Mouse (Mus musculus) ES-Bruce4 (cell line): ENCODE measurements around the gene Sesn3. TPM values are rescaled to one million over a fixed set of nuclear protein-coding genes. Genes with fewer than 3 reads are reported as not detected.

ENCODE experiments used
- H3K27ac ChIP-seq: 2 replicates; pipeline ENCODE4 v1.5.1; 2012; ENCODE audit warnings: low read length, inconsistent platforms; ENCODE audit not compliant: insufficient read depth
- H3K27me3 ChIP-seq: 2 replicates; pipeline ENCODE4 v1.6.1; 2012; ENCODE audit warnings: mild to moderate bottlenecking, low read length, inconsistent platforms; ENCODE audit not compliant: control insufficient read depth, poor library complexity, insufficient read depth, severe bottlenecking
- H3K36me3 ChIP-seq: 2 replicates; pipeline ENCODE4 v1.6.1; 2012; ENCODE audit warnings: inconsistent platforms, mild to moderate bottlenecking, low read length, moderate library complexity; ENCODE audit not compliant: control insufficient read depth, poor library complexity, insufficient read depth, severe bottlenecking
- H3K4me1 ChIP-seq: one replicate; pipeline ENCODE4 v1.8.1; 2011; ENCODE audit warnings: low read length; ENCODE audit not compliant: control insufficient read depth, insufficient read depth
- H3K4me3 ChIP-seq: 2 replicates; pipeline ENCODE4 v1.5.1; 2011; ENCODE audit warnings: low read depth, mild to moderate bottlenecking, low read length
- H3K9ac ChIP-seq: 2 replicates; pipeline ENCODE4 v1.6.1; 2012; ENCODE audit warnings: low read depth, mild to moderate bottlenecking, inconsistent platforms; ENCODE audit not compliant: poor library complexity, severe bottlenecking
- H3K9me3 ChIP-seq: replicated peaks from 2 replicates; pipeline ENCODE4 v1.6.1; 2012; ENCODE audit warnings: mild to moderate bottlenecking, low read length, inconsistent platforms; ENCODE audit not compliant: control insufficient read depth, poor library complexity, insufficient read depth, severe bottlenecking
- CTCF ChIP-seq: IDR thresholded peaks from one replicate; pipeline ENCODE4 v1.8.1; 2011; ENCODE audit warnings: low read depth, low read length
- EP300 ChIP-seq: IDR thresholded peaks from 2 replicates; pipeline ENCODE4 v1.6.1; 2011; ENCODE audit warnings: low read depth, low read length; ENCODE audit not compliant: insufficient read depth
- POLR2A ChIP-seq: IDR thresholded peaks from one replicate; pipeline ENCODE4 v1.8.1; 2011; ENCODE audit warnings: low read length; ENCODE audit not compliant: insufficient read depth
- polyA plus RNA-seq: library from polyadenylated mRNA; stranded (reverse); fragments of >200 nt; gene quantifications from 2 replicates; pipeline ENCODE4 v1.2.4, GENCODE M21; 2011; ENCODE audit warnings: low read depth; ENCODE audit not compliant: missing spikeins, insufficient read depth, insufficient read length

Gene Sesn3
- polyA plus RNA-seq, 1 experiment, result 26.4 TPM

DNA sequence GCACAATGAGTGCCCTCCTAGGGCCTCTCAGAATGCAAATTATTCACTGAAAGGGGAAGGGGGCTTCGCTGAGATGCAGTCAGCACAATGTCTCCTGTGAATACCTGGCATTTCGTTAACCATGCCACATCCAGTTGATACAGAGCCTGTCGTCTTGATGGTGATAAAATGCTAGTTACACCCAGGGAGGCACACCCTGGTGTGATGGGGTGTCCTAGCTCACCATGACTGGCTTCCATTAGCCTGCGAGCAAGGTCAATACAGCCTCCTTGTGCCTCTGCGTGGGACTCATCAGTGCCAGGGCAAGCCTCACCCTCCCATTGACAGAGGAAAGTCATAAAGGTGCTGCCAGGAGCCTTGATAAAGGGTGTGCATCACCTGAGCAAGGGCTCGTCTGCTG, 80.0 kb downstream of the Sesn3 start:
- no peaks in the 10 kb centered on the region for H3K4me1 ChIP-seq
- no peak for TF ChIP-seq EP300
- no peak overlapping the region for H3K27ac ChIP-seq
- H3K9ac ChIP-seq, result no peak overlapping the region
- H3K36me3 ChIP-seq, result no peaks in the 10 kb centered on the region
- no peaks in the 10 kb centered on the region for H3K9me3 ChIP-seq
- no peak overlapping the region for H3K4me3 ChIP-seq
- no peaks in the 10 kb centered on the region for H3K27me3 ChIP-seq

DNA sequence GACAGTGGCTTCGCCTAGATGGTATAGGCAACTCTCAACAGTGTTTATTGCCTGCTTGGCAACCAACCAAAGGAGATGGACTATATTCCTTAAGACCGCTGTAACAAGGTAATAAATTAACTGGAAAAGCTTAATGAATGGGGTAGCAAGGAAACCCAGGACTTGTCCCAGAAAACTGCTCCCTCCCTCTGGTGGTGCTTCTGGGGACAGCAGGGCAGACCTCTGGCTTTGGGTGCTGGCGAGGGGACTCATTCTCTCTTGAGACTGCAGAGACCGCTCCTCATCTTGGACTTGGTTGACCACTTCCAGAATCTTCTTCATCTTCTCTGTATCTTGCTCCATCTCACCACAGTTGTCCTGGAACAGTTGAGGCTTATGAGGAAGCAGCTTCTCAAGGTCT, 82.2 kb downstream of the Sesn3 start:
- no peaks in the 10 kb centered on the region for H3K9me3 ChIP-seq
- no peak overlapping the region for H3K4me3 ChIP-seq
- TF ChIP-seq CTCF (peak; percentile 13), POLR2A (no peak)
- H3K27ac ChIP-seq, result no peak overlapping the region
- H3K36me3 ChIP-seq, result no peaks in the 10 kb centered on the region
- no peaks in the 10 kb centered on the region for H3K27me3 ChIP-seq
- H3K9ac ChIP-seq, result no peak overlapping the region
- H3K4me1 ChIP-seq, result no peaks in the 10 kb centered on the region

DNA sequence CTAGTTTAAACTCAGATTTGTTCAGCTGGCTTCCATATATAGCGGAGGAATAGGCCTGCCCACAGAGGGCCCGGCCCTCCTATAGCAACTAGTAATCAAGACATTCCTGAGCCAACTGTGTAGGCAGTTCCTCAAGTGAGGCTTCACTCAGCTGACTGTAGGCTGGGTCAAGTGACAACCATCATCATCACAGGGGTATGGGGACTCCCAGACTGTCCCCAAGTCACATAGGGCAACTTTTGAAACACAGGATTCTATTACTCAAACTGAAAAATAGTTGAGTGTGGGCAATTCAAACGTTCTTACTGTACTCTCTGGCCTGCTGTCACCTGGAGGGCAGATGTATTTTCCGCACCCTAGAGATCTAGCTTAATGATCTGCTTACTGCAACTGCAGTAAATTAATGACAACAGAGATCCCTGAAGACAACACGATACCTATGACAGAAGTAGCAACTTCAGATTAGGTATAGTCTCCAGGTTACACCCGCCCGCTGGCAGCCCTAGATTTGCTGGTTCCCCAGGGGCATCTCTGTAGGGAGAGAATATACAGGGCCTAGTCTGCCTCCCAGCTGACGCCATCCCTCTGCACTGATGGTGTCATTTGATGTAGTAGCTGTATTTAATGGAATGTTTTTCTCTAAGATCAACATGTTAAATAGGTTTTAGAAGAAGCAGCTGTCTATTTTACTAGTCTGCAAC, 87.4 kb downstream of the Sesn3 start:
- Histone ChIP-seq H3K4me1 (no peaks in the 10 kb centered on the region), H3K36me3 (no peaks in the 10 kb centered on the region), H3K27me3 (no peaks in the 10 kb centered on the region), H3K9me3 (no peaks in the 10 kb centered on the region), H3K9ac (no peak overlapping the region), H3K4me3 (no peak overlapping the region), H3K27ac (no peak overlapping the region)
- no peak for TF ChIP-seq CTCF

DNA sequence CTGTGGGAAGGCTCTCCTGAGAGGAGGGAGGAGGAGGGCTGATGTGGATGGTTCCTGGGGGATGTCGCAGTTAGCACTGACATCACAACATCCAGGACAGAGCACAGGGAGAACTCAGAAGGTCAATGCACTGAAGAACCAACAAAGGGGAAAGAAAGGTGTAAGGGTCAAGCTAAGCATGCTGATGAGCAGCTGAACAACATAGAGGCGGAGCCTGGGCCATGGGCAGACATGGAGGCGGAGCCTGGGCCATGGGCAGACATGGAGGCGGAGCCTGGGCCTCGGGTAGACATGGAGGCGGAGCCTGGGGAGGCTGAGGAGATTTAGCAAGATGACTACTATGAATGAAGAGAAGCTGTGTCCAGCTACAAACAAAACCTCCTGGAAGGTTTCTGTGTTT, 88.7 kb downstream of the Sesn3 start:
- Histone ChIP-seq H3K9ac (no peak overlapping the region), H3K9me3 (no peaks in the 10 kb centered on the region), H3K27me3 (no peaks in the 10 kb centered on the region), H3K27ac (no peak overlapping the region), H3K4me1 (no peaks in the 10 kb centered on the region), H3K36me3 (no peaks in the 10 kb centered on the region), H3K4me3 (no peak overlapping the region)
- TF ChIP-seq CTCF (no peak), POLR2A (no peak), EP300 (no peak)

DNA sequence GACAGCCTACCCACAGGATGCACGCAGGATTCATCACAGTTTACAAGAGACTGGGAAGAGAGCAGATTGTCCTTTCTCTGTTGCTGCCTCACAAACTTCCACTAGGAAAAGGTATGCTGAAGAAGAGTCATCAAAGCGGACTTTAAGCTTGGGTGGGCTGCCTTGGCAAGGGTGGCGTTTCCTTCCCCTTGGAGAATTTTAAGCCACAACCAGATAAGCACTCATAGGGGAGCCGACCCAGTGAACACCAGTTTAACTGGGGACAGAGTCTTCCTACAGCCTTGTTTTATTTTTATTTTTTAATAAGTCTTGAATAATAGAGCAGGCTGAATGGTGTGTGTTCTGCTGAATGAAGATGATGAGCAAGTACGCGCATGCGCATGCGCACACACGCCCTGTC, 89.9 kb downstream of the Sesn3 start:
- Histone ChIP-seq H3K4me3 (no peak overlapping the region), H3K9me3 (no peaks in the 10 kb centered on the region), H3K9ac (no peak overlapping the region), H3K27me3 (no peaks in the 10 kb centered on the region), H3K27ac (no peak overlapping the region), H3K36me3 (no peaks in the 10 kb centered on the region), H3K4me1 (no peaks in the 10 kb centered on the region)
- TF ChIP-seq POLR2A (no peak), CTCF (no peak), EP300 (no peak)

DNA sequence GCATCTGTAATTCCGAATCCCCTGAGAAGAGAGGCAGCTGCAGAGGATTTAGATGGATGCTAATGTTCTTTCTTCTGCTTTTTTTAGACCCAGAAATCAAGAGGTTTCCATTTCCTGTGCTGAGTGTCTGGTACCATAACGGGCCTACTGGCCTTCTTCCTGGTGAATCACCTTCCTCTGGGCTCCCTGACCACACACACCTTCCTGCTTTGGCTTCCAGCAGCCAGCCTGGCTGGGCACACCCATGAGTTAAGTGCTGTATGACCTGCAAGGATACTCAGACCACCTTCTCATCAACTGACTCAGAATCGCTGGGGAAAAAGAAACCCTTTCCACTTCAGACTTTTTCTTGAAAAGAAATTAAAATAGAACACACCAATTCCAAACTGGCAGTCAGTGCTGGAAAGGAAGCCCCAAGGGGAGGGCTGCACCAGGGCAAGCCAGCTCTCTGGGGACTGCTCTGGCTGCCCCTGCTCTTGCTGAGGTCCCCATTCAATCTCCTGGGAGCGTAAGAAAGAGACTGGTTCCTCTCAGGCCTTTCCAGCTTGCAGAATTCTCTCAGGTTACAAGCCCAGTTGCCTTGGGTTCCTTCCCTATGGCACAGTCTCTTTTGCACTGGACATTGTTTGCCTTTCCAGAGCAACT, 90.7 kb downstream of the Sesn3 start:
- Histone ChIP-seq H3K36me3 (no peaks in the 10 kb centered on the region), H3K4me3 (no peak overlapping the region), H3K27ac (no peak overlapping the region), H3K4me1 (no peaks in the 10 kb centered on the region), H3K9ac (no peak overlapping the region), H3K27me3 (no peaks in the 10 kb centered on the region), H3K9me3 (no peaks in the 10 kb centered on the region)
- TF ChIP-seq EP300 (no peak), CTCF (no peak), POLR2A (no peak)
